10 mouse cellular contexts compared by ENCODE assay signal in genomic region chr10:93672646-93673479, GRCm38 (mm10). TPM values are rescaled to one million over a fixed set of nuclear protein-coding genes. Genes with fewer than 3 reads are reported as not detected.
A peak's percentile ranks its signal among the peaks of the same experiment; 100 is the strongest.
DNase-seq lines count a peak whose midpoint lies in the region; ATAC-seq and TF ChIP-seq lines count a peak whose summit lies in the region.
"Had no signal": no experiment of that assay in that cellular context is flagged by ENCODE, and none has a peak within 500 bp of the region (broad histone marks: within the 10 kb centered on the region; RNA-seq: fewer than 3 reads in every experiment).

No protein-coding gene starts in this region.

- TF ChIP-seq CTCF in MEL (IDR thresholded peaks at IDR 0.05 in 2 of 3, conservative IDR thresholded peaks at IDR 0.05 in 1 of 3; ENCODE audit: control insufficient read depth in 1 of 3, insufficient read depth in 1 of 3, low read depth in 2 of 3, low read length in 3 of 3, poor library complexity in 1 of 3, severe bottlenecking in 1 of 3), result no peak
- TF ChIP-seq CTCF in kidney, adult 2 months (conservative IDR thresholded peaks at IDR 0.05; ENCODE audit: insufficient read depth, insufficient read length, low read depth, low read length), result no peak
- TF ChIP-seq CTCF in midbrain, postnatal 0 days (IDR thresholded peaks at IDR 0.05), result no peak
- TF ChIP-seq CTCF in hindbrain, postnatal 0 days (IDR thresholded peaks at IDR 0.05; ENCODE audit: low read depth), result no peak

- intact Hi-C loops in heart, postnatal 36 days (cut with DNase I), result no loop called here

- H3K4me1 ChIP-seq in MEL (ENCODE audit: control insufficient read depth in 1 of 2, insufficient read depth in 2 of 2, low read length in 2 of 2), result peaks cover 2 to 12% of the 10 kb centered on the region in 2 experiments
- peaks cover 49% of the 10 kb centered on the region for H3K4me1 ChIP-seq in erythroblast, embryonic 14.5 days (ENCODE audit: control insufficient read depth)
- H3K4me1 ChIP-seq in lung, embryonic 15.5 days, result peaks cover 10% of the 10 kb centered on the region
- H3K4me1 ChIP-seq in kidney, adult 2 months (ENCODE audit: control insufficient read depth, insufficient read depth, low read length), result no peaks in the 10 kb centered on the region
- H3K4me1 ChIP-seq in midbrain, postnatal 0 days (ENCODE audit: insufficient read depth, low read length), result no peaks in the 10 kb centered on the region
- H3K4me1 ChIP-seq in hindbrain, postnatal 0 days (ENCODE audit: insufficient read depth, low read length), result no peaks in the 10 kb centered on the region
- H3K4me1 ChIP-seq: stomach, embryonic 15.5 days had no signal

- no peak for TF ChIP-seq RAD21 in MEL (IDR thresholded peaks at IDR 0.05; ENCODE audit: low read depth, low read length)

- 45% methylated on average over 22 of the region's 22 CpGs for WGBS in lung, embryonic 15.5 days
- 75% methylated on average over 22 of the region's 22 CpGs for WGBS in kidney, adult 2 months
- WGBS in midbrain, postnatal 0 days, result 81% methylated on average over 22 of the region's 22 CpGs
- 79% methylated on average over 22 of the region's 22 CpGs for WGBS in hindbrain, postnatal 0 days

- peak in 1 of 2 experiments; percentile 16; a peak in 1 of 4 replicates for TF ChIP-seq EP300 in MEL (IDR thresholded peaks at IDR 0.05; ENCODE audit: low read depth in 1 of 2, low read length in 2 of 2)

- H3K4me2 ChIP-seq in lung, embryonic 15.5 days, result peak overlapping the region; percentile 45
- no peak overlapping the region for H3K4me2 ChIP-seq in midbrain, postnatal 0 days (ENCODE audit: low read depth, low read length, poor library complexity, severe bottlenecking)
- no peak overlapping the region for H3K4me2 ChIP-seq in hindbrain, postnatal 0 days (ENCODE audit: low read depth, low read length)
- H3K4me2 ChIP-seq: stomach, embryonic 15.5 days had no signal

- H3K27ac ChIP-seq in MEL (ENCODE audit: control insufficient read depth, low read depth, low read length), result no peak overlapping the region
- H3K27ac ChIP-seq in lung, embryonic 15.5 days, result peak overlapping the region; percentile 49
- no peak overlapping the region for H3K27ac ChIP-seq in kidney, adult 2 months (ENCODE audit: insufficient read depth, low read depth, low read length)
- no peak overlapping the region for H3K27ac ChIP-seq in midbrain, postnatal 0 days (ENCODE audit: low read depth, low read length)
- H3K27ac ChIP-seq in hindbrain, postnatal 0 days, result no peak overlapping the region
- H3K27ac ChIP-seq: macrophage; stomach, embryonic 15.5 days had no signal

- ATAC-seq in lung, embryonic 15.5 days (ENCODE audit: borderline replicate concordance, extremely low read depth, low FRiP score, low TSS enrichment), result 0 out of 2 replicates have a peak, but pooled peaks have one; percentile 35
- ATAC-seq in midbrain, postnatal 0 days (ENCODE audit: low FRiP score), result no peak
- no peak for ATAC-seq in hindbrain, postnatal 0 days

- H3K9me3 ChIP-seq in MEL (replicated peaks; ENCODE audit: insufficient read depth, low read length), result no peaks in the 10 kb centered on the region
- no peaks in the 10 kb centered on the region for H3K9me3 ChIP-seq in erythroblast, embryonic 14.5 days (ENCODE audit: control insufficient read depth, low read length)
- no peaks in the 10 kb centered on the region for H3K9me3 ChIP-seq in lung, embryonic 15.5 days
- 0 out of 2 replicates have a peak, but pooled peaks cover 3% of the 10 kb centered on the region for H3K9me3 ChIP-seq in midbrain, postnatal 0 days (ENCODE audit: low read length)
- H3K9me3 ChIP-seq in hindbrain, postnatal 0 days (ENCODE audit: low read length), result no peaks in the 10 kb centered on the region
- H3K9me3 ChIP-seq: stomach, embryonic 15.5 days had no signal

- no peaks in the 10 kb centered on the region for H3K79me2 ChIP-seq in MEL (ENCODE audit: control insufficient read depth, insufficient read depth, low read length, poor library complexity)

- peak; percentile 61 for DNase-seq in MEL (ENCODE audit: low read depth, low spot score)
- peak; percentile 21 to 50 for DNase-seq in heart, postnatal 36 days
- no peak for DNase-seq in kidney, adult 2 months
- DNase-seq in midbrain, postnatal 0 days (ENCODE audit: low spot score), result no peak
- DNase-seq in thymus, postnatal 10 days (ENCODE audit: low spot score in 2 of 2), result no peak
- no peak for DNase-seq in hindbrain, postnatal 0 days (ENCODE audit: low spot score)

- TF ChIP-seq POLR2A in MEL (IDR thresholded peaks at IDR 0.05; ENCODE audit: control insufficient read depth in 1 of 2, insufficient read depth in 1 of 2, low read depth in 1 of 2, low read length in 2 of 2, poor library complexity in 1 of 2), result no peak
- no peak for TF ChIP-seq POLR2A in kidney, adult 2 months (IDR thresholded peaks at IDR 0.05; ENCODE audit: low read depth, low read length)

- H3K4me3 ChIP-seq in MEL (ENCODE audit: control insufficient read depth in 1 of 2, insufficient read depth in 1 of 2, low read depth in 2 of 2, low read length in 2 of 2), result peak overlapping the region; percentile 25 to 33
- H3K4me3 ChIP-seq in erythroblast, embryonic 14.5 days (replicated peaks), result peak overlapping the region; percentile 16
- no peak overlapping the region for H3K4me3 ChIP-seq in lung, embryonic 15.5 days
- no peak overlapping the region for H3K4me3 ChIP-seq in kidney, adult 2 months (ENCODE audit: insufficient read depth, low read depth, low read length)
- H3K4me3 ChIP-seq in midbrain, postnatal 0 days (ENCODE audit: low read depth, low read length), result no peak overlapping the region
- no peak overlapping the region for H3K4me3 ChIP-seq in hindbrain, postnatal 0 days (ENCODE audit: low read length)
- H3K4me3 ChIP-seq: stomach, embryonic 15.5 days had no signal

- H3K36me3 ChIP-seq in MEL (ENCODE audit: control insufficient read depth in 1 of 2, insufficient read depth in 2 of 2, low read length in 2 of 2), result peaks cover 0 to 11% of the 10 kb centered on the region in 2 experiments; a peak in 2 of 4 replicates
- no peaks in the 10 kb centered on the region for H3K36me3 ChIP-seq in erythroblast, embryonic 14.5 days (ENCODE audit: control insufficient read depth)
- H3K36me3 ChIP-seq in lung, embryonic 15.5 days, result no peaks in the 10 kb centered on the region
- no peaks in the 10 kb centered on the region for H3K36me3 ChIP-seq in kidney, adult 2 months (ENCODE audit: control insufficient read depth, insufficient read depth, low read length)
- H3K36me3 ChIP-seq in midbrain, postnatal 0 days (ENCODE audit: insufficient read depth, low read length), result no peaks in the 10 kb centered on the region
- no peaks in the 10 kb centered on the region for H3K36me3 ChIP-seq in hindbrain, postnatal 0 days (ENCODE audit: insufficient read depth, low read length)
- H3K36me3 ChIP-seq: stomach, embryonic 15.5 days had no signal

- H3K9ac ChIP-seq in MEL (ENCODE audit: control insufficient read depth, low read depth, low read length, poor library complexity, severe bottlenecking), result no peak overlapping the region
- H3K9ac ChIP-seq in lung, embryonic 15.5 days, result no peak overlapping the region
- no peak overlapping the region for H3K9ac ChIP-seq in midbrain, postnatal 0 days (replicated peaks; ENCODE audit: low read length, poor library complexity, severe bottlenecking)
- H3K9ac ChIP-seq in hindbrain, postnatal 0 days (replicated peaks; ENCODE audit: low read length), result no peak overlapping the region
- H3K9ac ChIP-seq: stomach, embryonic 15.5 days had no signal

- peaks cover 0 to 2% of the 10 kb centered on the region in 2 experiments; a peak in 2 of 4 replicates for H3K27me3 ChIP-seq in MEL (ENCODE audit: control insufficient read depth in 1 of 2, insufficient read depth in 2 of 2, low read length in 2 of 2)
- no peaks in the 10 kb centered on the region for H3K27me3 ChIP-seq in erythroblast, embryonic 14.5 days (ENCODE audit: control insufficient read depth)
- H3K27me3 ChIP-seq in lung, embryonic 15.5 days, result no peaks in the 10 kb centered on the region
- H3K27me3 ChIP-seq in kidney, adult 2 months (replicated peaks; ENCODE audit: control insufficient read depth, insufficient read depth, low read length), result no peaks in the 10 kb centered on the region
- no peaks in the 10 kb centered on the region for H3K27me3 ChIP-seq in midbrain, postnatal 0 days (ENCODE audit: insufficient read depth, low read length)
- H3K27me3 ChIP-seq in hindbrain, postnatal 0 days (ENCODE audit: insufficient read depth, low read length), result no peaks in the 10 kb centered on the region
- H3K27me3 ChIP-seq: stomach, embryonic 15.5 days had no signal

TF ChIP-seq in MEL, 35 proteins besides CTCF, POLR2A, EP300 and RAD21:
- TF ChIP-seq RCOR1 (IDR thresholded peaks at IDR 0.05; ENCODE audit: low read depth, low read length) (no peak; the same call in 1 of the 2 replicates), MEF2A (IDR thresholded peaks at IDR 0.05; ENCODE audit: extremely low read depth, insufficient replicate concordance, low read depth, low read length, poor library complexity, severe bottlenecking) (peak; percentile 80; the same call in 1 of the 2 replicates), USF1 (IDR thresholded peaks at IDR 0.05; ENCODE audit: low read depth, low read length) (0 out of 2 replicates have a peak, but pooled peaks have one; percentile 22), BHLHE40 (IDR thresholded peaks at IDR 0.05; ENCODE audit: borderline replicate concordance, low read depth, low read length) (peak; percentile 80), ETS1 (IDR thresholded peaks at IDR 0.05; ENCODE audit: low read depth, low read length) (peak; percentile 77), TAL1 (IDR thresholded peaks at IDR 0.05; ENCODE audit: low read length) (no peak), MXI1 (IDR thresholded peaks at IDR 0.05; ENCODE audit: low read depth, low read length) (peak; percentile 54; the same call in 1 of the 2 replicates), SIN3A (IDR thresholded peaks at IDR 0.05; ENCODE audit: low read length) (0 out of 2 replicates have a peak, but pooled peaks have one; percentile 38), MAFK (IDR thresholded peaks at IDR 0.05; ENCODE audit: borderline replicate concordance, low read depth, low read length) (no peak), GATA1 (IDR thresholded peaks at IDR 0.05; ENCODE audit: low read depth, low read length) (peak; percentile 42)

RNA-seq across cellular contexts. Expression of gene Ntn4, which starts 32.4 kb away (rescaled TPM):
- not detected in 2 replicates for total RNA-seq in MEL (2012; rRNA removed)
- polyA plus RNA-seq in MEL (2012; ENCODE audit: insufficient read depth in 1 of 2, insufficient read length in 2 of 2, low read depth in 1 of 2, low replicate concordance in 2 of 2, missing spikeins in 1 of 2), result not detected
- not detected in 2 replicates for polyA plus RNA-seq in erythroblast, embryonic 14.5 days (2012)
- 10 to 100 TPM; 12.5 to 13.7 TPM for total RNA-seq in heart, postnatal 36 days (2021)
- 0.44 and 0.67 TPM in 2 replicates for polyA plus RNA-seq in lung, embryonic 15.5 days (2015; fragmentation: Nextera tagmentation; extraction: Ambion mirVana)
- 35.1 and 36.1 TPM in 2 replicates for polyA plus RNA-seq in kidney, adult 2 months (2012; rRNA removed)
- 4.6 and 5.2 TPM in 2 replicates for total RNA-seq in midbrain, postnatal 0 days (2014; rRNA removed)
- 0.50 and 0.64 TPM in 2 replicates for polyA plus RNA-seq in midbrain, postnatal 0 days (2015; fragmentation: Nextera tagmentation; extraction: Ambion mirVana)
- total RNA-seq in hindbrain, postnatal 0 days (2014; rRNA removed), result 13.1 and 26.4 TPM in 2 replicates
- 0.99 and 1.2 TPM in 2 replicates for polyA plus RNA-seq in hindbrain, postnatal 0 days (2015; fragmentation: Nextera tagmentation; extraction: Ambion mirVana)

Comparison
In these comparisons a context has a peak if more than half of its experiments do, and no peak if none do; other contexts are left out.
1. DNase-seq: peak in MEL (single experiment) and heart, postnatal 36 days (2 of 2); none in kidney, adult 2 months (single experiment), midbrain, postnatal 0 days (single experiment), thymus, postnatal 10 days (0 of 2) and hindbrain, postnatal 0 days (single experiment).
2. H3K4me3 ChIP-seq: peak in MEL (2 of 2) and erythroblast, embryonic 14.5 days (single experiment); none in lung, embryonic 15.5 days (single experiment), kidney, adult 2 months (single experiment), midbrain, postnatal 0 days (single experiment) and hindbrain, postnatal 0 days (single experiment).
3. RNA of gene Ntn4, which starts 32.4 kb away (polyA plus RNA-seq): 35.1 to 36.1 TPM in kidney, adult 2 months; 0.99 to 1.2 TPM in hindbrain, postnatal 0 days, 0.44 to 0.67 TPM in lung, embryonic 15.5 days, 0.50 to 0.64 TPM in midbrain, postnatal 0 days, not detected in MEL and not detected in erythroblast, embryonic 14.5 days; every median in the first group is over 10 times any median in the second.